Mouse (Mus musculus) myocyte (in vitro differentiated cells): ENCODE measurements around the gene Arpc4.

Experiments
- CEBPB ChIP-seq: IDR thresholded peaks from 2 replicates; pipeline ENCODE4 v1.6.1; 2011; ENCODE audit warnings: mild to moderate bottlenecking, moderate library complexity; ENCODE audit not compliant: poor library complexity, insufficient read depth, severe bottlenecking
- E2F4 ChIP-seq: IDR thresholded peaks from one replicate; pipeline ENCODE4 v1.6.1; 2011; ENCODE audit warnings: mild to moderate bottlenecking, control low read depth, moderate library complexity; ENCODE audit not compliant: insufficient read depth
- MAX ChIP-seq: IDR thresholded peaks from one replicate; pipeline ENCODE4 v1.6.1; 2011; ENCODE audit warnings: low read depth, mild to moderate bottlenecking, control low read depth
- MYOD1 ChIP-seq, 3 experiments: IDR thresholded peaks; one replicate each; pipeline ENCODE4 v1.6.1; 2011; ENCODE audit warnings: control low read depth in 2 of 3, low read depth in 2 of 3, mild to moderate bottlenecking in 2 of 3, moderate library complexity in 1 of 3; ENCODE audit not compliant: insufficient read length in 2 of 3, control insufficient read depth in 1 of 3
- MYOG ChIP-seq, 3 experiments: IDR thresholded peaks; one replicate each; pipeline ENCODE4 v1.6.1; 2011; ENCODE audit warnings: control low read depth in 2 of 3, low read depth in 2 of 3, mild to moderate bottlenecking in 2 of 3; ENCODE audit not compliant: insufficient read length in 2 of 3, control insufficient read depth in 1 of 3, insufficient read depth in 1 of 3
- POLR2A ChIP-seq: IDR thresholded peaks from one replicate; pipeline ENCODE4 v1.6.1; 2011; ENCODE audit warnings: low read depth, mild to moderate bottlenecking, control low read depth, moderate library complexity; ENCODE audit not compliant: insufficient read length
- POLR2AphosphoS2 ChIP-seq: IDR thresholded peaks from one replicate; pipeline ENCODE4 v1.6.1; 2011; ENCODE audit warnings: low read depth, control low read depth; ENCODE audit not compliant: insufficient read length
- REST ChIP-seq: IDR thresholded peaks from one replicate; pipeline ENCODE4 v1.6.1; 2011; ENCODE audit warnings: mild to moderate bottlenecking, control low read depth, moderate library complexity; ENCODE audit not compliant: insufficient read depth, insufficient read length
- SRF ChIP-seq: IDR thresholded peaks from one replicate; pipeline ENCODE4 v1.6.1; 2011; ENCODE audit warnings: low read depth; ENCODE audit not compliant: control insufficient read depth, insufficient read length
- TCF12 ChIP-seq: IDR thresholded peaks from one replicate; pipeline ENCODE4 v1.6.1; 2011; ENCODE audit warnings: mild to moderate bottlenecking, control low read depth; ENCODE audit not compliant: poor library complexity, insufficient read depth, severe bottlenecking
- TCF3 ChIP-seq: IDR thresholded peaks from one replicate; pipeline ENCODE4 v1.6.1; 2011; ENCODE audit warnings: low read depth, control low read depth; ENCODE audit not compliant: insufficient read length
- USF1 ChIP-seq: IDR thresholded peaks from one replicate; pipeline ENCODE4 v1.6.1; 2011; ENCODE audit warnings: low read depth, mild to moderate bottlenecking, control low read depth, moderate library complexity

DNA sequence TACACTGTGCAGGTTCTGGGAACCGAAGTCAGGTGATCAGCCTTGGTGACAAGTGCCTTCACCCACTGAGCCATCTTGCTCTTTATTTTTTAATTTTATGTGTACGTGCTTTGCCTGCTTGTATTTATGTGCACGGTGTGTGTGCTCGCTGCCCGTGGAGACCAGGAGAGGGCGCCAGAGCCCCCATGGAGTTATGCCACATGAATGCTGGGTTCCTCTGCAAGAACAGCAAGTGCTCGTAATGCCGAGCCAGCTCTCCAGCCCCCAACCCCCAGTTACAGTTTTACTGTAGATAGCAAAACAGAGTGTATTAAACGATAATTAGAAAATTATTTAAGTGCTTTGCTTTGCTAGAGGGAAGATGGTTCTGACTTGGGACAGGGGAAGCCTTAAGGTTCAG lies 28.8 kb downstream of the Arpc4 start:
- no peak for TF ChIP-seq POLR2A
- no peak for TF ChIP-seq CEBPB
- no peak for TF ChIP-seq USF1
- TF ChIP-seq POLR2AphosphoS2, result no peak
- TF ChIP-seq MAX, result no peak
- TF ChIP-seq MYOG (IDR thresholded peaks at IDR 0.05; ENCODE audit: control insufficient read depth in 1 of 3, insufficient read depth in 1 of 3, insufficient read length in 2 of 3, low read depth in 2 of 3), result no peak
- TF ChIP-seq TCF3, result no peak
- no peak for TF ChIP-seq SRF
- no peak for TF ChIP-seq TCF12
- no peak for TF ChIP-seq E2F4
- no peak for TF ChIP-seq MYOD1 (IDR thresholded peaks at IDR 0.05; ENCODE audit: control insufficient read depth in 1 of 3, insufficient read length in 2 of 3, low read depth in 2 of 3)
- no peak for TF ChIP-seq REST
